Mouse (Mus musculus) kidney, adult 2 months (tissue): ENCODE results near the gene Btrc.

ENCODE experiments used
- CTCF ChIP-seq: fragments of 200-500 bp; conservative IDR thresholded peaks from 2 replicates; pipeline ENCODE4 v1.5.1; 2011; ENCODE audit warnings: low read depth, mild to moderate bottlenecking, control low read depth, low read length, moderate library complexity, mixed read lengths; ENCODE audit not compliant: insufficient read depth, insufficient read length
- POLR2A ChIP-seq: fragments of 200-500 bp; IDR thresholded peaks from one replicate; pipeline ENCODE4 v1.6.1; 2011; ENCODE audit warnings: low read depth, low read length, control low read depth

DNA sequence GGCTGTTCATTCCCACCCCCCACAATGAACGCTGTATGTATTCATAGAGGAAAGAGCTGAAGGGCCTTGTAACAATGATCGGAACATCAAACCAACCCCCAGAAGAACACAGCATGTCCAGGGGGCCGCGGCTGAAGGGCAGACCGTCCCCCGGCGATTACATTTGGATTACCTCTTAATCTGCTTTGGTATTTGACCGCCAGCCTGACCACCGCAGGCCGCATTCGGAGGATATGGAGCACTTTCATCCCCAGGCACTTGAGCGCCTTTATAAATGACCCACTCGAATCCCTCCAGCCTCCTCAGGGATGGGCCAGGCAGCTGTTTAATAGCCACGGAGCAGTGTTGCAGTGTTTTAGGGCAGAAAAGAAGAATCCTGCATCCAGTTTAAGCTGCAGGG lies 203.8 kb downstream of the Btrc start:
- no peak for TF ChIP-seq POLR2A
- TF ChIP-seq CTCF = no peak
